Comparison of ENCODE assay signal across 8 mouse cellular contexts in genomic region chr5:148489724-148490193, GRCm38 (mm10).
DNase-seq lines count a peak whose midpoint lies in the region; ATAC-seq and TF ChIP-seq lines count a peak whose summit lies in the region.

No protein-coding gene starts in this region.

- TF ChIP-seq CTCF in left cerebral cortex, adult 2 months (IDR thresholded peaks at IDR 0.05): no peak

- no peak for DNase-seq in left cerebral cortex, adult 2 months (ENCODE audit: extremely low spot score in 1 of 2, low spot score in 2 of 2)
- DNase-seq in left cerebral cortex, adult 11 months (ENCODE audit: low spot score): no peak
- peak; percentile 40 to 68 for DNase-seq in frontal cortex, postnatal 36 days (ENCODE audit: low spot score in 2 of 2)
- peak; percentile 75 to 79 for DNase-seq in right cerebral cortex, postnatal 10 days (ENCODE audit: low spot score in 2 of 2)
- no peak for DNase-seq in urinary bladder, postnatal 10 days (ENCODE audit: low spot score)

- H3K4me1 ChIP-seq in hindbrain, embryonic 12.5 days: peaks cover 16% of the 10 kb centered on the region; the same call in 1 of the 2 replicates
- H3K4me1 ChIP-seq in limb, embryonic 12.5 days (replicated peaks): peaks cover 16% of the 10 kb centered on the region

- H3K9ac ChIP-seq in hindbrain, embryonic 12.5 days: no peak overlapping the region
- H3K9ac ChIP-seq in limb, embryonic 12.5 days (replicated peaks): no peak overlapping the region

- intact Hi-C loops in left cerebral cortex, adult 2 months (cut with DNase I): no loop called here

- no peaks in the 10 kb centered on the region for H3K36me3 ChIP-seq in hindbrain, embryonic 12.5 days
- no peaks in the 10 kb centered on the region for H3K36me3 ChIP-seq in limb, embryonic 12.5 days

- H3K27ac ChIP-seq in left cerebral cortex, adult 2 months: no peak overlapping the region
- peak overlapping the region; percentile 52; the same call in 1 of the 2 replicates for H3K27ac ChIP-seq in hindbrain, embryonic 12.5 days
- H3K27ac ChIP-seq in limb, embryonic 12.5 days: 0 out of 2 replicates have a peak overlapping the region, but pooled peaks have one; percentile 36

- H3K9me3 ChIP-seq in hindbrain, embryonic 12.5 days (replicated peaks): no peaks in the 10 kb centered on the region
- H3K9me3 ChIP-seq in limb, embryonic 12.5 days: no peaks in the 10 kb centered on the region

- H3K4me2 ChIP-seq in hindbrain, embryonic 12.5 days (replicated peaks): no peak overlapping the region
- 0 out of 2 replicates have a peak overlapping the region, but pooled peaks have one; percentile 21 for H3K4me2 ChIP-seq in limb, embryonic 12.5 days

- H3K27me3 ChIP-seq in hindbrain, embryonic 12.5 days: no peaks in the 10 kb centered on the region
- H3K27me3 ChIP-seq in limb, embryonic 12.5 days: 0 out of 2 replicates have a peak, but pooled peaks cover 3% of the 10 kb centered on the region

- ATAC-seq in cerebellum, adult (ENCODE audit: insufficient number of reproducible peaks, low FRiP score, low TSS enrichment): peak; percentile 71
- ATAC-seq in hindbrain, embryonic 12.5 days (ENCODE audit: low FRiP score): peak; percentile 59
- no peak for ATAC-seq in limb, embryonic 12.5 days (ENCODE audit: insufficient number of reproducible peaks, insufficient read depth, low FRiP score, low TSS enrichment, low read depth)

- 0 out of 2 replicates have a peak overlapping the region, but pooled peaks have one; percentile 1 for H3K4me3 ChIP-seq in left cerebral cortex, adult 2 months
- no peak overlapping the region for H3K4me3 ChIP-seq in hindbrain, embryonic 12.5 days
- no peak overlapping the region for H3K4me3 ChIP-seq in limb, embryonic 12.5 days (replicated peaks)

- 61% methylated on average over 10 of the region's 10 CpGs for WGBS in hindbrain, embryonic 12.5 days
- 42% methylated on average over 10 of the region's 10 CpGs for WGBS in limb, embryonic 12.5 days

Comparison
In these comparisons a context has a peak if more than half of its experiments do, and no peak if none do; other contexts are left out.
1. DNase-seq: peak in frontal cortex, postnatal 36 days (2 of 2) and right cerebral cortex, postnatal 10 days (2 of 2); none in left cerebral cortex, adult 2 months (0 of 2), left cerebral cortex, adult 11 months (single experiment) and urinary bladder, postnatal 10 days (single experiment).